Mouse (Mus musculus): ENCODE results near the gene Sp1. TPM values are rescaled to one million over a fixed set of nuclear protein-coding genes. Genes with fewer than 3 reads are reported as not detected.

The Sp1 gene
- 9.5 and 10.3 TPM in 2 replicates for polyA plus RNA-seq (2015; fragmentation: Nextera tagmentation; extraction: Ambion mirVana)

GRCm38 (mm10) chr15:102405489-102406195 is at the start of gene Sp1:
Gene Sp1, plus strand, starts transcription at chr15:102406143.
- Histone ChIP-seq H3K27me3 (ENCODE audit: control insufficient read depth, insufficient read depth, low read length) (no peaks in the 10 kb centered on the region), H3K4me1 (ENCODE audit: control insufficient read depth, insufficient read depth, low read length) (peaks cover 22% of the 10 kb centered on the region), H3K9ac (ENCODE audit: low read length) (peak within 1 kb of the TSS; percentile 98), H3K27ac (ENCODE audit: low read length) (peak within 1 kb of the TSS; percentile 100), H3K4me2 (ENCODE audit: low read depth, low read length) (peak within 1 kb of the TSS; percentile 70), H3K9me3 (replicated peaks; ENCODE audit: control insufficient read depth, low read length) (no peaks in the 10 kb centered on the region), H3K36me3 (ENCODE audit: control insufficient read depth, insufficient read depth, low read length) (peaks cover 24% of the 10 kb centered on the region; the same call in 1 of the 2 replicates), H3K4me3 (replicated peaks; ENCODE audit: low read length) (peak within 1 kb of the TSS; percentile 78)
- WGBS, result under 1% methylated on average over 35 of the region's 38 CpGs
- ATAC-seq (ENCODE audit: insufficient read depth, low FRiP score), result peak; percentile 95

- peak overlapping the region; percentile 99; the same call in 1 of the 2 replicates for H3K4me2 ChIP-seq (ENCODE audit: low read depth, low read length)
- H3K36me3 ChIP-seq (ENCODE audit: control insufficient read depth, insufficient read depth, low read length), result no peaks in the 10 kb centered on the region
- 59% methylated on average over 16 of the region's 16 CpGs for WGBS
- H3K4me1 ChIP-seq (ENCODE audit: control insufficient read depth, insufficient read depth, low read length), result peaks cover 11% of the 10 kb centered on the region; the same call in 1 of the 2 replicates
- peak overlapping the region; percentile 63; the same call in 1 of the 2 replicates for H3K4me3 ChIP-seq (replicated peaks; ENCODE audit: low read length)
- peaks cover 15% of the 10 kb centered on the region for H3K27me3 ChIP-seq (ENCODE audit: control insufficient read depth, insufficient read depth, low read length)
- no peak overlapping the region for H3K9ac ChIP-seq (ENCODE audit: low read length)
- H3K27ac ChIP-seq (ENCODE audit: low read length), result peak overlapping the region; percentile 77; the same call in 1 of the 2 replicates
- no peak for ATAC-seq (ENCODE audit: insufficient read depth, low FRiP score)
- no peaks in the 10 kb centered on the region for H3K9me3 ChIP-seq (replicated peaks; ENCODE audit: control insufficient read depth, low read length)
Measured at GRCm38 (mm10) chr15:102356501-102357325, 49.2 kb upstream of the Sp1 start.

- peaks cover 15% of the 10 kb centered on the region for H3K27me3 ChIP-seq (ENCODE audit: control insufficient read depth, insufficient read depth, low read length)
- no peak for ATAC-seq (ENCODE audit: insufficient read depth, low FRiP score)
- peak overlapping the region; percentile 7; the same call in 1 of the 2 replicates for H3K4me3 ChIP-seq (replicated peaks; ENCODE audit: low read length)
- no peak overlapping the region for H3K27ac ChIP-seq (ENCODE audit: low read length)
- no peaks in the 10 kb centered on the region for H3K36me3 ChIP-seq (ENCODE audit: control insufficient read depth, insufficient read depth, low read length)
- H3K4me2 ChIP-seq (ENCODE audit: low read depth, low read length), result peak overlapping the region; percentile 39
- H3K4me1 ChIP-seq (ENCODE audit: control insufficient read depth, insufficient read depth, low read length), result peaks cover 22% of the 10 kb centered on the region
- peak overlapping the region; percentile 61 for H3K9ac ChIP-seq (ENCODE audit: low read length)
- 7% methylated on average over 25 of the region's 25 CpGs for WGBS
- H3K9me3 ChIP-seq (replicated peaks; ENCODE audit: control insufficient read depth, low read length), result no peaks in the 10 kb centered on the region
Measured at GRCm38 (mm10) chr15:102358126-102358525, 47.8 kb upstream of the Sp1 start.

DNA sequence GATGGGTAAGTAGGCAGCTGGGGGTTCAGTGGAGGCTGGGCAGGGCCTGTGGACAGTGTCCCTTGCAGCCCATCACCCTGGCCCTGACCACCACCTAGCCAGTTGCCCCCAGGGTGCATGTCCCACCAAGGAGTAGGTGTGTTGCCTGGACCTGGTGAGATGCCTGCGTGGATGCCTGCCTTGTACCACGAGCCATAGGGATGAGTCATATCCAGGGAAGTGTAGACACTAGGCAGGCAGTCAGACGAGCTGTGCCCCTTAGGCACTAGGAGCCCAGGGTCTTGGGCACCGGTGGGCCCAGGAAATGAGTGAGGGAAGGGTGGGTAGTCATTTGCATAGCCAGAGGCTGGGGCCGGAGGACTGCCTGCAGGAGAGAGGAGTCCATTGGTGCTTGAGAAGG is 47.1 kb upstream of the Sp1 start:
- Histone ChIP-seq H3K4me3 (replicated peaks; ENCODE audit: low read length) (no peak overlapping the region), H3K27me3 (ENCODE audit: control insufficient read depth, insufficient read depth, low read length) (peaks cover 15% of the 10 kb centered on the region), H3K9me3 (replicated peaks; ENCODE audit: control insufficient read depth, low read length) (no peaks in the 10 kb centered on the region), H3K4me2 (ENCODE audit: low read depth, low read length) (no peak overlapping the region), H3K4me1 (ENCODE audit: control insufficient read depth, insufficient read depth, low read length) (peaks cover 22% of the 10 kb centered on the region), H3K27ac (ENCODE audit: low read length) (no peak overlapping the region), H3K36me3 (ENCODE audit: control insufficient read depth, insufficient read depth, low read length) (no peaks in the 10 kb centered on the region), H3K9ac (ENCODE audit: low read length) (no peak overlapping the region)
- ATAC-seq (ENCODE audit: insufficient read depth, low FRiP score), result no peak
- WGBS, result 35% methylated on average over 5 of the region's 5 CpGs

DNA sequence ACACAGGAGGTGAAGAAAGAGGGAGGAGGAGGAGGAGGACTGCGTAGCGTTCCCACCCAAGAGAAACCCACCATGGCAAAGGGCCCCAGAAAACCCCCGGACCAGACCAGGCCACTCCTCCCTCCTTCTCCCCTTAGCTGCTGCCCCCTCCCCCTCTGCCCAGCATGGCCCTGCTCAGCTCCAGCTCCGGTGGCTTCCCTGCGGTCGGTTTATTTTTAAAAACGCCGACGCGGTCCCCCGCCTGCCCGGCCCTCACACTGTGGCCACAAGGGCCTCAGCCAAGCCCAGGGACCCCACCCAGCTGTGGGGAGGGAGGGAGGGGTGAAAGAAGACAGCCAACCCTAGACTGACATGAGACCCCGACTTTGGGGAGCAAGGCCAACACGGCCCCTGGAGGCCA is 43.3 kb upstream of the Sp1 start:
- Histone ChIP-seq H3K9me3 (replicated peaks; ENCODE audit: control insufficient read depth, low read length) (no peaks in the 10 kb centered on the region), H3K27ac (ENCODE audit: low read length) (peak overlapping the region; percentile 46; the same call in 1 of the 2 replicates), H3K4me1 (ENCODE audit: control insufficient read depth, insufficient read depth, low read length) (peaks cover 30% of the 10 kb centered on the region), H3K36me3 (ENCODE audit: control insufficient read depth, insufficient read depth, low read length) (no peaks in the 10 kb centered on the region), H3K27me3 (ENCODE audit: control insufficient read depth, insufficient read depth, low read length) (peaks cover 13% of the 10 kb centered on the region), H3K4me2 (ENCODE audit: low read depth, low read length) (peak overlapping the region; percentile 52), H3K9ac (ENCODE audit: low read length) (peak overlapping the region; percentile 65), H3K4me3 (replicated peaks; ENCODE audit: low read length) (peak overlapping the region; percentile 29)
- peak; percentile 66; the same call in 1 of the 2 replicates for ATAC-seq (ENCODE audit: insufficient read depth, low FRiP score)
- WGBS, result 9% methylated on average over 14 of the region's 14 CpGs

GRCm38 (mm10) chr15:102364678-102365077 is 41.3 kb upstream of the Sp1 start:
- Histone ChIP-seq H3K4me1 (ENCODE audit: control insufficient read depth, insufficient read depth, low read length) (peaks cover 21% of the 10 kb centered on the region), H3K4me2 (ENCODE audit: low read depth, low read length) (no peak overlapping the region), H3K9ac (ENCODE audit: low read length) (no peak overlapping the region), H3K36me3 (ENCODE audit: control insufficient read depth, insufficient read depth, low read length) (no peaks in the 10 kb centered on the region), H3K4me3 (replicated peaks; ENCODE audit: low read length) (no peak overlapping the region), H3K9me3 (replicated peaks; ENCODE audit: control insufficient read depth, low read length) (no peaks in the 10 kb centered on the region), H3K27me3 (ENCODE audit: control insufficient read depth, insufficient read depth, low read length) (no peaks in the 10 kb centered on the region; the same call in 1 of the 2 replicates), H3K27ac (ENCODE audit: low read length) (no peak overlapping the region)
- ATAC-seq (ENCODE audit: insufficient read depth, low FRiP score), result no peak
- WGBS, result 92% methylated on average over 1 of the region's 1 CpGs

DNA sequence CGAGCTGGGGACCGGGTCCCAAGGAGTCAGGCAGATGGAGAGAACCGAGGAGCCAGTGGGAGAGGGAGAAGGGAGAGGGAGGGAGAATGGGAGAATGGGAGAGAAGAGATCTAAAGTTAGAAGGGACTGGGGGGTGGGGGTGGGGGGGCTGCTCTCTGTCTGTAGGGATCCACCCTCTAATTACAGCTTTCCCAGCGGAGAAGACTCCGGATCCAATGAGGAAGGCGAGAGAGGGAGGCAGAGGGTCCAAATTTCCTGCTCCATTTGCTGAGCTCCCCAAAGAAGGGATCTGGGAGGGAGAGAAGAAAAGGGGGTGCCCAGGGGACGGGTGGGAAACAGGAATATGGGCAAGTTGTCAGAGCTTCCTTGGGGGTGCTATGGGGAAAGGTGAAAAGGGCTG is 39.7 kb upstream of the Sp1 start:
- H3K27ac ChIP-seq (ENCODE audit: low read length), result no peak overlapping the region
- H3K9me3 ChIP-seq (replicated peaks; ENCODE audit: control insufficient read depth, low read length), result no peaks in the 10 kb centered on the region
- H3K36me3 ChIP-seq (ENCODE audit: control insufficient read depth, insufficient read depth, low read length), result no peaks in the 10 kb centered on the region
- peaks cover 32% of the 10 kb centered on the region for H3K4me1 ChIP-seq (ENCODE audit: control insufficient read depth, insufficient read depth, low read length)
- no peaks in the 10 kb centered on the region; the same call in none of the 2 replicates for H3K27me3 ChIP-seq (ENCODE audit: control insufficient read depth, insufficient read depth, low read length)
- peak overlapping the region; percentile 46 for H3K4me2 ChIP-seq (ENCODE audit: low read depth, low read length)
- no peak for ATAC-seq (ENCODE audit: insufficient read depth, low FRiP score)
- H3K4me3 ChIP-seq (replicated peaks; ENCODE audit: low read length), result peak overlapping the region; percentile 33
- 12% methylated on average over 7 of the region's 7 CpGs for WGBS
- H3K9ac ChIP-seq (ENCODE audit: low read length), result peak overlapping the region; percentile 43

DNA sequence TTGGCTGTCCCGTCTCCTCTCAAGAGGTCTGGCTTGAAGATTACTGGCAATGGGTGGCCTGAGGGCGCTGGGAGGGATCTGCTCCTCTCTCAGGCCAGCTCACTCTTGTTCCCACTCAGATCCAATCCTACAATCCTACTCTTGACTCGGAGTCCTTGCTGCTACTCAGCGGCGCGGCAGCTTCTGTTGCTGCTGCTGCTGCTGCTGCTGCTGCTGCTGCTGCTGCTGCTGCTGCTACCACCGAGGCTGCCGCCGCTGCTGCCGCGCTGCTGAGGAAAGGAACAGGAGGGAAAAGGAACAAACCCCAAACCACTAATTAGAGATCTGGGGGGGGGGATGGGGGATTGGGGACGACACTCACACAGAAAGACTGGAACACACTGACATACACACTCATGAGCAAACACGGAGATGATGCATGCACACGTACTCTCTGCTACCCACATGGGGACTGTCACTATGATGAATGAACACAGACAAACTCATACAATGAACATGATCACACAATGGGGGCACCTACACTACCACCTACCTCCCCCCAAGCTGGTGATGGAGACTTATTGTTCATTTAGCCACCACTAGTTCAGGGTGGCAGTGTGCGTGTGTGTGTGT is 39.1 kb upstream of the Sp1 start, which contains the start of gene Sp7:
Gene Sp7 (minus strand): TSS at position 450 of the 612 bp plus-strand sequence.
- Histone ChIP-seq H3K4me1 (ENCODE audit: control insufficient read depth, insufficient read depth, low read length) (peaks cover 32% of the 10 kb centered on the region), H3K4me3 (replicated peaks; ENCODE audit: low read length) (peak within 1 kb of the TSS; percentile 33), H3K9ac (ENCODE audit: low read length) (peak within 1 kb of the TSS; percentile 43), H3K27me3 (ENCODE audit: control insufficient read depth, insufficient read depth, low read length) (no peaks in the 10 kb centered on the region; the same call in none of the 2 replicates), H3K4me2 (ENCODE audit: low read depth, low read length) (peak within 1 kb of the TSS; percentile 46), H3K36me3 (ENCODE audit: control insufficient read depth, insufficient read depth, low read length) (no peaks in the 10 kb centered on the region), H3K27ac (ENCODE audit: low read length) (no peak within 1 kb of the TSS), H3K9me3 (replicated peaks; ENCODE audit: control insufficient read depth, low read length) (no peaks in the 10 kb centered on the region)
- 5% methylated on average over 15 of the region's 15 CpGs for WGBS
- ATAC-seq (ENCODE audit: insufficient read depth, low FRiP score), result no peak

All from stomach, embryonic 16.5 days (tissue).